ENCODE assay signal across 8 mouse cellular contexts in the genomic region with DNA sequence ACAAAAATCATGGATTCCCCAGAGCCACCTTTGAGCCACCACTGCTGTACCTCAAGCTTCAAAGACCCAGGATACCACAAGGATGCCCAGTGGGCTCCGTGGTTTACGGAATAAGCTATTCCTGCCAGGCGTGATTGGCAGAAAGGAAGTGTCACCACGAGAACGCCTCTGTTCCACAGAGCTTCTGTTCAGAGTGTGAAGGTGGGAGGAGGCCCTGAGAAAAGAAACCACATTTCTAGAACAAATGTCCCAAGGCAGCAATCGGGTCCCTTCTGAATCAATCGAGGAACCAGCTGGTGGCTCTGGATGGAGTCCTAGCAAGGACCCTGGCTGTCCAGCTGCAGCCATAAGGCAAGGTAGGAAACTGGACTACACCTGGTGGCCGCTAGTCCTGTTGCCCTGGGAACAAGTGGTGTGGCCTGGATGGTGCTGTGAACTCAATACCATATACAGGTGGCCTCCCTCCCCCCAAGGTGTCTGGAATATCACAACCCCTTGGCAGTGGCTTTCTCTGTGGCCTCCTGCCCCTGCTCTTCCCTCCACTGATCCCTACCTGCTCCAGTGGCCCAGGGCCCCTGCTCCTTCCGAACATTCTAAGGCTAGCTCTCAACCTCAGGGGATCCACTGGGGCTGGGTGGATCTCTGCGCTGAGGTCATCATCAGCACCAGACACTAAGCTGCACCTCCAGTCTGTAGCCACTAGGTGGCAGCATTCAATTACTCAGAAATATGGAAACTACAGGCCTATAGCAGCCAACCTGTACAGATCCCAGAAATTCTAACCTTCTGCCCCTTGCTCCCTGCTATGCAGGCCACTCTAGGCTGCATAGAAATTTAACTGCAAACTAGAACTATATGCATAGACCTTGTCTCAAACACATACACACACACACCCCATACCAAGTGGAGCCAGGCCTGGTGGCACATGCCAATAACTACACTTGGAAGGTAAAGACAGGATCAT.
DNase-seq lines count a peak whose midpoint lies in the region; ATAC-seq and TF ChIP-seq lines count a peak whose summit lies in the region.

No protein-coding gene starts in this region.

- TF ChIP-seq POLR2A in thymus, adult 2 months (IDR thresholded peaks at IDR 0.05; ENCODE audit: control insufficient read depth, extremely low read depth, insufficient read depth, low read length, poor library complexity) = no peak

- peaks cover 98% of the 10 kb centered on the region for H3K36me3 ChIP-seq in forebrain, embryonic 10.5 days (replicated peaks)
- H3K36me3 ChIP-seq in heart, postnatal 0 days (replicated peaks; ENCODE audit: control insufficient read depth, insufficient read depth, low read length) = peaks cover 74% of the 10 kb centered on the region
- H3K36me3 ChIP-seq in liver, embryonic 14.5 days (replicated peaks; ENCODE audit: control insufficient read depth, insufficient read depth, low read depth) = peaks cover 42% of the 10 kb centered on the region
- H3K36me3 ChIP-seq in neural tube, embryonic 12.5 days = peaks cover 81% of the 10 kb centered on the region
- H3K36me3 ChIP-seq in thymus, adult 2 months (ENCODE audit: control insufficient read depth, insufficient read depth, low read length) = peaks cover 17% of the 10 kb centered on the region; the same call in 1 of the 2 replicates

- peak; percentile 77 for DNase-seq in ES-CJ7 (ENCODE audit: low read depth, low spot score)
- peak; percentile 59 for DNase-seq in c-Kit-negative CD71-positive TER-119-positive erythroid progenitor cells, embryonic 14.5 days (ENCODE audit: low read depth, low spot score)
- DNase-seq in forebrain, embryonic 10.5 days (ENCODE audit: extremely low spot score, low spot score) = peak; percentile 70
- DNase-seq in heart, postnatal 0 days (ENCODE audit: low spot score) = peak; percentile 81
- peak; percentile 60 to 73 for DNase-seq in kidney, postnatal 25 days
- peak; percentile 35 to 46 (median 42) for DNase-seq in liver, embryonic 14.5 days (ENCODE audit: low read depth in 3 of 3, low spot score in 3 of 3)
- DNase-seq in thymus, adult 2 months = peak; percentile 59

- peak; percentile 93 for TF ChIP-seq CTCF in heart, postnatal 0 days (IDR thresholded peaks at IDR 0.05; ENCODE audit: low read depth)
- TF ChIP-seq CTCF in liver, embryonic 14.5 days (IDR thresholded peaks at IDR 0.05; ENCODE audit: low read depth) = peak; percentile 94
- TF ChIP-seq CTCF in thymus, adult 2 months (IDR thresholded peaks at IDR 0.05; ENCODE audit: borderline replicate concordance, control insufficient read depth, extremely low read depth, insufficient read depth, low read length, poor library complexity) = no peak

- peak; percentile 67 for ATAC-seq in heart, postnatal 0 days (ENCODE audit: insufficient read depth, low read depth)
- ATAC-seq in liver, embryonic 14.5 days (ENCODE audit: insufficient read depth) = peak; percentile 59
- 0 out of 2 replicates have a peak, but pooled peaks have one; percentile 14 for ATAC-seq in neural tube, embryonic 12.5 days (ENCODE audit: low FRiP score, low read depth)

- H3K9me3 ChIP-seq in forebrain, embryonic 10.5 days = no peaks in the 10 kb centered on the region
- H3K9me3 ChIP-seq in heart, postnatal 0 days (replicated peaks; ENCODE audit: control insufficient read depth, low read length) = no peaks in the 10 kb centered on the region
- no peaks in the 10 kb centered on the region for H3K9me3 ChIP-seq in liver, embryonic 14.5 days (ENCODE audit: control insufficient read depth, low read length)
- H3K9me3 ChIP-seq in neural tube, embryonic 12.5 days = no peaks in the 10 kb centered on the region

- no peak overlapping the region; the same call in 1 of the 2 replicates for H3K9ac ChIP-seq in heart, postnatal 0 days (replicated peaks; ENCODE audit: low read depth, low read length)
- H3K9ac ChIP-seq in liver, embryonic 14.5 days (replicated peaks) = no peak overlapping the region
- H3K9ac ChIP-seq in neural tube, embryonic 12.5 days = no peak overlapping the region

- no peak overlapping the region for H3K4me2 ChIP-seq in heart, postnatal 0 days (ENCODE audit: low read depth, low read length)
- H3K4me2 ChIP-seq in liver, embryonic 14.5 days (ENCODE audit: low read depth) = no peak overlapping the region
- no peak overlapping the region for H3K4me2 ChIP-seq in neural tube, embryonic 12.5 days (replicated peaks)

- H3K4me1 ChIP-seq in forebrain, embryonic 10.5 days = no peaks in the 10 kb centered on the region
- H3K4me1 ChIP-seq in heart, postnatal 0 days (ENCODE audit: control insufficient read depth, insufficient read depth) = peaks cover 24% of the 10 kb centered on the region
- no peaks in the 10 kb centered on the region for H3K4me1 ChIP-seq in liver, embryonic 14.5 days (replicated peaks; ENCODE audit: control insufficient read depth in 2 of 2, insufficient read depth in 2 of 2, low read length in 1 of 2)
- H3K4me1 ChIP-seq in neural tube, embryonic 12.5 days = 0 out of 2 replicates have a peak, but pooled peaks cover 9% of the 10 kb centered on the region
- no peaks in the 10 kb centered on the region for H3K4me1 ChIP-seq in thymus, adult 2 months (replicated peaks; ENCODE audit: control insufficient read depth, insufficient read depth, low read length)

- TF ChIP-seq EP300 in heart, postnatal 0 days (IDR thresholded peaks at IDR 0.05; ENCODE audit: low read depth) = no peak
- TF ChIP-seq EP300 in liver, embryonic 14.5 days (IDR thresholded peaks at IDR 0.05; ENCODE audit: low read depth) = no peak

- H3K27me3 ChIP-seq in forebrain, embryonic 10.5 days (ENCODE audit: poor library complexity, severe bottlenecking) = no peaks in the 10 kb centered on the region
- no peaks in the 10 kb centered on the region for H3K27me3 ChIP-seq in heart, postnatal 0 days (ENCODE audit: control insufficient read depth, insufficient read depth, low read length)
- H3K27me3 ChIP-seq in liver, embryonic 14.5 days (ENCODE audit: control insufficient read depth, insufficient read depth, low read length) = no peaks in the 10 kb centered on the region
- no peaks in the 10 kb centered on the region for H3K27me3 ChIP-seq in neural tube, embryonic 12.5 days (replicated peaks)
- no peaks in the 10 kb centered on the region for H3K27me3 ChIP-seq in thymus, adult 2 months (ENCODE audit: control insufficient read depth, insufficient read depth, low read length)

- H3K4me3 ChIP-seq in forebrain, embryonic 10.5 days = no peak overlapping the region
- no peak overlapping the region for H3K4me3 ChIP-seq in heart, postnatal 0 days (ENCODE audit: low read depth, low read length)
- H3K4me3 ChIP-seq in liver, embryonic 14.5 days (ENCODE audit: insufficient read depth in 1 of 2, low read depth in 2 of 2, low read length in 2 of 2) = no peak overlapping the region
- no peak overlapping the region for H3K4me3 ChIP-seq in neural tube, embryonic 12.5 days
- no peak overlapping the region for H3K4me3 ChIP-seq in thymus, adult 2 months (ENCODE audit: control insufficient read depth, insufficient read depth, low read length)

- H3K27ac ChIP-seq in forebrain, embryonic 10.5 days = no peak overlapping the region
- peak overlapping the region; percentile 9; the same call in 1 of the 2 replicates for H3K27ac ChIP-seq in heart, postnatal 0 days (ENCODE audit: low read depth)
- no peak overlapping the region for H3K27ac ChIP-seq in liver, embryonic 14.5 days
- no peak overlapping the region for H3K27ac ChIP-seq in neural tube, embryonic 12.5 days
- no peak overlapping the region for H3K27ac ChIP-seq in thymus, adult 2 months (ENCODE audit: control insufficient read depth, insufficient read depth, low read length)

- WGBS in forebrain, embryonic 10.5 days = 83% methylated on average over 10 of the region's 10 CpGs
- WGBS in heart, postnatal 0 days = 73% methylated on average over 10 of the region's 10 CpGs
- WGBS in liver, embryonic 14.5 days (ENCODE audit: insufficient replicate concordance) = 59% methylated on average over 10 of the region's 10 CpGs
- 81% methylated on average over 10 of the region's 10 CpGs for WGBS in neural tube, embryonic 12.5 days
- WGBS in thymus, adult 2 months = 64% methylated on average over 10 of the region's 10 CpGs

Comparison
In these comparisons a context has a peak if more than half of its experiments do, and no peak if none do; other contexts are left out.
1. ATAC-seq: peak in every context shown above with its lines; median percentile 67 in heart, postnatal 0 days; 59 in liver, embryonic 14.5 days; 14 in neural tube, embryonic 12.5 days.